8 mouse cellular contexts compared by ENCODE assay signal in the genomic region with DNA sequence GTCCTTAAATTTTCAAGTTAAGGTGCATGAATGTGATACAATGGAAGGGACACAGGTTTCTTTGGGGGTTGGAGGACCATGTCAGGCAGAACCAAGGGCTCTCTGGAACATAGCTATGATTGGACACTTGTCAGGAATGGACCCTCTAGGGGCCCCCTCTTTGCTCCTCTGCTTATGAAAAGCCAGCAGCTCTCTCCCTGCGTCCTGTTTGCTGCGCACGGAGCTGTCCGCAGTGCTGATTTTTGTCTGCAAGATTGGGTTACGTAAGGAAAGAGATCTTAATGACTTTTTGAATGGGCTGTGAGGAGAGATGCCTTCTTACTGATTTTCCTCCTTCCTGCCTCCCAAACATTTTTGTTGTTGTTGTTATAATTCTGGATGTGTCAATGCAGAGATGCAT. TPM values are rescaled to one million over a fixed set of nuclear protein-coding genes. Genes with fewer than 3 reads are reported as not detected.
A peak's percentile ranks its signal among the peaks of the same experiment; 100 is the strongest.
DNase-seq lines count a peak whose midpoint lies in the region; ATAC-seq and TF ChIP-seq lines count a peak whose summit lies in the region.

No protein-coding gene starts in this region.

- TF ChIP-seq CTCF in heart, postnatal 0 days (IDR thresholded peaks at IDR 0.05; ENCODE audit: low read depth): no peak

- ATAC-seq in heart, postnatal 0 days (ENCODE audit: insufficient read depth, low read depth): no peak
- ATAC-seq in forebrain, embryonic 16.5 days: no peak

- H3K9ac ChIP-seq in heart, postnatal 0 days (replicated peaks; ENCODE audit: low read depth, low read length): no peak overlapping the region
- no peak overlapping the region for H3K9ac ChIP-seq in forebrain, embryonic 16.5 days (replicated peaks; ENCODE audit: low read depth, low read length)

- intact Hi-C loops in heart, postnatal 25 days (cut with DNase I): no loop called here

- H3K27ac ChIP-seq in heart, postnatal 0 days (ENCODE audit: low read depth): no peak overlapping the region
- no peak overlapping the region for H3K27ac ChIP-seq in embryonic facial prominence, embryonic 10.5 days (replicated peaks)
- H3K27ac ChIP-seq in forebrain, embryonic 16.5 days (ENCODE audit: low read length): no peak overlapping the region

- no peaks in the 10 kb centered on the region for H3K27me3 ChIP-seq in heart, postnatal 0 days (ENCODE audit: control insufficient read depth, insufficient read depth, low read length)
- no peaks in the 10 kb centered on the region for H3K27me3 ChIP-seq in embryonic facial prominence, embryonic 10.5 days (replicated peaks; ENCODE audit: low read depth, poor library complexity, severe bottlenecking)
- H3K27me3 ChIP-seq in forebrain, embryonic 16.5 days (replicated peaks; ENCODE audit: control insufficient read depth, insufficient read depth, low read length): peaks cover 11% of the 10 kb centered on the region; the same call in 1 of the 2 replicates

- no peaks in the 10 kb centered on the region for H3K36me3 ChIP-seq in heart, postnatal 0 days (replicated peaks; ENCODE audit: control insufficient read depth, insufficient read depth, low read length)
- H3K36me3 ChIP-seq in embryonic facial prominence, embryonic 10.5 days (replicated peaks): no peaks in the 10 kb centered on the region
- H3K36me3 ChIP-seq in forebrain, embryonic 16.5 days (ENCODE audit: control insufficient read depth, insufficient read depth): no peaks in the 10 kb centered on the region

- WGBS in heart, postnatal 0 days: 3% methylated on average over 5 of the region's 5 CpGs
- 2% methylated on average over 5 of the region's 5 CpGs for WGBS in embryonic facial prominence, embryonic 10.5 days
- WGBS in forebrain, embryonic 16.5 days: 3% methylated on average over 5 of the region's 5 CpGs

- no peak overlapping the region for H3K4me3 ChIP-seq in heart, postnatal 0 days (ENCODE audit: low read depth, low read length)
- H3K4me3 ChIP-seq in embryonic facial prominence, embryonic 10.5 days: no peak overlapping the region
- H3K4me3 ChIP-seq in forebrain, embryonic 16.5 days (replicated peaks; ENCODE audit: low read length): no peak overlapping the region

- TF ChIP-seq EP300 in heart, postnatal 0 days (IDR thresholded peaks at IDR 0.05; ENCODE audit: low read depth): no peak

- DNase-seq in heart, postnatal 0 days (ENCODE audit: low spot score): peak; percentile 65
- no peak for DNase-seq in heart, postnatal 25 days (ENCODE audit: low spot score)
- DNase-seq in Muller cell, postnatal 12 days (ENCODE audit: inconsistent ontology term): peak; percentile 57
- peak; percentile 80 for DNase-seq in embryonic facial prominence, embryonic 10.5 days (ENCODE audit: low spot score)
- DNase-seq in lung, postnatal 10 days: peak; percentile 73
- DNase-seq in yolk sac, embryonic 10.5 days (ENCODE audit: low spot score): peak; percentile 60
- DNase-seq in layer of hippocampus, postnatal 36 days: no peak

- no peaks in the 10 kb centered on the region for H3K9me3 ChIP-seq in heart, postnatal 0 days (replicated peaks; ENCODE audit: control insufficient read depth, low read length)
- no peaks in the 10 kb centered on the region for H3K9me3 ChIP-seq in embryonic facial prominence, embryonic 10.5 days
- H3K9me3 ChIP-seq in forebrain, embryonic 16.5 days (ENCODE audit: control insufficient read depth, low read length): no peaks in the 10 kb centered on the region

- no peak overlapping the region for H3K4me2 ChIP-seq in heart, postnatal 0 days (ENCODE audit: low read depth, low read length)
- no peak overlapping the region for H3K4me2 ChIP-seq in forebrain, embryonic 16.5 days (ENCODE audit: low read length)

- H3K4me1 ChIP-seq in heart, postnatal 0 days (ENCODE audit: control insufficient read depth, insufficient read depth): no peaks in the 10 kb centered on the region
- H3K4me1 ChIP-seq in embryonic facial prominence, embryonic 10.5 days: no peaks in the 10 kb centered on the region
- no peaks in the 10 kb centered on the region for H3K4me1 ChIP-seq in forebrain, embryonic 16.5 days (replicated peaks; ENCODE audit: control insufficient read depth, insufficient read depth, low read length)

RNA-seq across cellular contexts. Expression of a gene that starts 18.8 kb away (rescaled TPM):
- 6.9 and 12.1 TPM in 2 replicates for total RNA-seq in heart, postnatal 0 days (2014; rRNA removed; ENCODE audit: low replicate concordance)
- polyA plus RNA-seq in heart, postnatal 0 days (2015; fragmentation: Nextera tagmentation; extraction: Ambion mirVana): 3.0 and 3.1 TPM in 2 replicates
- total RNA-seq in heart, postnatal 25 days (2021): 1 to 10 TPM; 2.6 to 2.8 TPM
- 10.2 and 10.9 TPM in 2 replicates for polyA plus RNA-seq in embryonic facial prominence, embryonic 10.5 days (2016; fragmentation: Nextera tagmentation; extraction: Ambion mirVana)
- 14.6 and 14.7 TPM in 2 replicates for polyA plus RNA-seq in forebrain, embryonic 16.5 days (2015; fragmentation: Nextera tagmentation; extraction: Ambion mirVana)
- 1 to 10 TPM; 5.3 to 6.8 TPM for total RNA-seq in layer of hippocampus, postnatal 36 days (2021)

RNA-seq across cellular contexts. Expression of a gene that starts 28.7 kb away (rescaled TPM):
- total RNA-seq in heart, postnatal 0 days (2014; rRNA removed; ENCODE audit: low replicate concordance): not detected in 2 replicates
- polyA plus RNA-seq in heart, postnatal 0 days (2015; fragmentation: Nextera tagmentation; extraction: Ambion mirVana): 0.11 and 0.18 TPM in 2 replicates
- not detected for total RNA-seq in heart, postnatal 25 days (2021)
- polyA plus RNA-seq in embryonic facial prominence, embryonic 10.5 days (2016; fragmentation: Nextera tagmentation; extraction: Ambion mirVana): 3.3 and 3.7 TPM in 2 replicates
- polyA plus RNA-seq in forebrain, embryonic 16.5 days (2015; fragmentation: Nextera tagmentation; extraction: Ambion mirVana): 58.7 and 93.1 TPM in 2 replicates
- total RNA-seq in layer of hippocampus, postnatal 36 days (2021): 10 to 100 TPM; 44.3 to 51.0 TPM

Comparison
In these comparisons a context has a peak if more than half of its experiments do, and no peak if none do; other contexts are left out.
1. DNase-seq: peak in heart, postnatal 0 days (single experiment), Muller cell, postnatal 12 days (single experiment), embryonic facial prominence, embryonic 10.5 days (single experiment), lung, postnatal 10 days (single experiment) and yolk sac, embryonic 10.5 days (single experiment); none in heart, postnatal 25 days (single experiment) and layer of hippocampus, postnatal 36 days (0 of 2).
2. RNA of a gene that starts 28.7 kb away (total RNA-seq): 44.3 to 51.0 TPM in layer of hippocampus, postnatal 36 days; not detected in heart, postnatal 0 days and not detected in heart, postnatal 25 days; every median in the first group is over 10 times any median in the second.